Mouse (Mus musculus): Measurements from ENCODE around the gene Krtap3-1.

DNA sequence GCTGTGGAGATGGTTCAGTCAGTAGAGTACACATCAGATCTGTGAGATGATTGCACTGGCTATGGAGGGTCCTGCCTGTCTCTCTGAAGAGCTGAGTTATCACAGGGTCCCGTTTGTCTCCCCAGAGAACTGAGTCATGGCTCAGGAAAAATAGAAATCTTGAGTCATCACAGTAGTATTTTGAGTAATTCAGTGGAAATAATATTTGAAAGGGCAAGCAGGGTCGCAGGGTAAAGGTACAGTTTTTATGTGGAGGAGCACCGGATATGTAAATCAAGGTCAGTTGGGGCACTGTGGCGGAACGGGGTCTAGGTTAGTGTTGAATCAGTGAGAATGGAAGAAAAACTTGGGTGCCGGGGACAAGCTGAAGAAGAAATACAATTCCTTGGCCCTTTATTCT lies 3.9 kb downstream of the Krtap3-1 start:
- TF ChIP-seq POLR2A (IDR thresholded peaks at IDR 0.05; ENCODE audit: low read depth, low read length) (no peak), CTCF (IDR thresholded peaks at IDR 0.05; ENCODE audit: extremely low read depth, insufficient read length, insufficient replicate concordance, low read depth, low read length) (no peak)

Data from small intestine, adult 2 months (tissue).